In genomic region chr17:28312232-28313211, GRCm38 (mm10) we compare ENCODE assay signal across 8 mouse cellular contexts. TPM values are rescaled to one million over a fixed set of nuclear protein-coding genes. Genes with fewer than 3 reads are reported as not detected.
DNase-seq lines count a peak whose midpoint lies in the region; ATAC-seq and TF ChIP-seq lines count a peak whose summit lies in the region.

No protein-coding gene starts in this region.

- WGBS in intestine, embryonic 15.5 days: 21% methylated on average over 17 of the region's 17 CpGs

- H3K4me2 ChIP-seq in intestine, embryonic 15.5 days (replicated peaks): peak overlapping the region; percentile 53

- peak; percentile 18 for TF ChIP-seq RAD21 in MEL (IDR thresholded peaks at IDR 0.05; ENCODE audit: low read depth, low read length)

- H3K79me2 ChIP-seq in MEL (ENCODE audit: control insufficient read depth, insufficient read depth, low read length, poor library complexity): peaks cover 17% of the 10 kb centered on the region

- peak; percentile 23 to 57; a peak in 2 of 4 replicates for TF ChIP-seq POLR2A in MEL (IDR thresholded peaks at IDR 0.05; ENCODE audit: control insufficient read depth in 1 of 2, insufficient read depth in 1 of 2, low read depth in 1 of 2, low read length in 2 of 2, poor library complexity in 1 of 2)

- H3K4me1 ChIP-seq in MEL (ENCODE audit: control insufficient read depth in 1 of 2, insufficient read depth in 2 of 2, low read length in 2 of 2): peaks cover 7 to 24% of the 10 kb centered on the region in 2 experiments
- peaks cover 59% of the 10 kb centered on the region for H3K4me1 ChIP-seq in erythroblast, embryonic 14.5 days (ENCODE audit: control insufficient read depth)
- peaks cover 13% of the 10 kb centered on the region for H3K4me1 ChIP-seq in intestine, embryonic 15.5 days (replicated peaks)

- no peaks in the 10 kb centered on the region for H3K27me3 ChIP-seq in MEL (ENCODE audit: control insufficient read depth in 1 of 2, insufficient read depth in 2 of 2, low read length in 2 of 2)
- H3K27me3 ChIP-seq in erythroblast, embryonic 14.5 days (ENCODE audit: control insufficient read depth): no peaks in the 10 kb centered on the region
- no peaks in the 10 kb centered on the region for H3K27me3 ChIP-seq in intestine, embryonic 15.5 days (replicated peaks)

- ATAC-seq in intestine, embryonic 15.5 days: peak; percentile 18

- peak; percentile 82 to 84 for TF ChIP-seq EP300 in MEL (IDR thresholded peaks at IDR 0.05; ENCODE audit: low read depth in 1 of 2, low read length in 2 of 2)

- no peaks in the 10 kb centered on the region for H3K9me3 ChIP-seq in MEL (replicated peaks; ENCODE audit: insufficient read depth, low read length)
- no peaks in the 10 kb centered on the region; the same call in 1 of the 2 replicates for H3K9me3 ChIP-seq in erythroblast, embryonic 14.5 days (ENCODE audit: control insufficient read depth, low read length)
- no peaks in the 10 kb centered on the region for H3K9me3 ChIP-seq in intestine, embryonic 15.5 days

- intact Hi-C loops in gastrocnemius, postnatal 14 days (cut with DNase I; ENCODE audit: low total_unique reads): no loop called here

- peak overlapping the region; percentile 76 for H3K9ac ChIP-seq in MEL (ENCODE audit: control insufficient read depth, low read depth, low read length, poor library complexity, severe bottlenecking)
- no peak overlapping the region for H3K9ac ChIP-seq in intestine, embryonic 15.5 days

- DNase-seq in CD4-positive, CD25-positive, alpha-beta regulatory T cell, adult 2 months (ENCODE audit: low read depth, low spot score): peak; percentile 65
- peak; percentile 90 for DNase-seq in MEL (ENCODE audit: low read depth, low spot score)
- peak; percentile 65 for DNase-seq in lung, postnatal 10 days
- DNase-seq in spleen, postnatal 36 days (ENCODE audit: low spot score in 2 of 2): peak; percentile 50 to 64
- no peak for DNase-seq in gastrocnemius, postnatal 14 days
- no peak for DNase-seq in c-Kit-positive CD71-positive TER-119-positive erythroid progenitor cells, embryonic 14.5 days (ENCODE audit: low spot score)

- peak overlapping the region; percentile 49 to 58 for H3K4me3 ChIP-seq in MEL (ENCODE audit: control insufficient read depth in 1 of 2, insufficient read depth in 1 of 2, low read depth in 2 of 2, low read length in 2 of 2)
- H3K4me3 ChIP-seq in erythroblast, embryonic 14.5 days (replicated peaks): peak overlapping the region; percentile 90
- peak overlapping the region; percentile 91 for H3K4me3 ChIP-seq in intestine, embryonic 15.5 days (replicated peaks)

- H3K36me3 ChIP-seq in MEL (ENCODE audit: control insufficient read depth in 1 of 2, insufficient read depth in 2 of 2, low read length in 2 of 2): peaks cover 0 to 18% of the 10 kb centered on the region in 2 experiments; a peak in 2 of 4 replicates
- H3K36me3 ChIP-seq in erythroblast, embryonic 14.5 days (ENCODE audit: control insufficient read depth): peaks cover 25% of the 10 kb centered on the region
- H3K36me3 ChIP-seq in intestine, embryonic 15.5 days: peaks cover 7% of the 10 kb centered on the region

- peak overlapping the region; percentile 93 for H3K27ac ChIP-seq in MEL (ENCODE audit: control insufficient read depth, low read depth, low read length)
- H3K27ac ChIP-seq in intestine, embryonic 15.5 days: peak overlapping the region; percentile 54

- peak; percentile 14 to 60 (median 51); a peak in 4 of 6 replicates for TF ChIP-seq CTCF in MEL (IDR thresholded peaks at IDR 0.05 in 2 of 3, conservative IDR thresholded peaks at IDR 0.05 in 1 of 3; ENCODE audit: control insufficient read depth in 1 of 3, insufficient read depth in 1 of 3, low read depth in 2 of 3, low read length in 3 of 3, poor library complexity in 1 of 3, severe bottlenecking in 1 of 3)

TF ChIP-seq in MEL, 35 proteins besides CTCF, POLR2A, EP300 and RAD21 (continues in another document):
- no peak for TF ChIP-seq UBTF (IDR thresholded peaks at IDR 0.05; ENCODE audit: borderline replicate concordance, insufficient read depth, low read depth, low read length)
- no peak; the same call in 1 of the 2 replicates for TF ChIP-seq CHD1 (IDR thresholded peaks at IDR 0.05; ENCODE audit: low read depth, low read length)
- TF ChIP-seq ZNF384 (IDR thresholded peaks at IDR 0.05; ENCODE audit: low read depth, low read length): peak; percentile 94
- TF ChIP-seq TCF12 (IDR thresholded peaks at IDR 0.05; ENCODE audit: low read depth, low read length): peak; percentile 36; the same call in 1 of the 2 replicates
- TF ChIP-seq ZKSCAN1 (IDR thresholded peaks at IDR 0.05; ENCODE audit: low read depth, low read length): no peak
- peak; percentile 36; the same call in 1 of the 2 replicates for TF ChIP-seq ZMIZ1 (IDR thresholded peaks at IDR 0.05; ENCODE audit: low read depth, low read length)
- no peak for TF ChIP-seq TAL1 (IDR thresholded peaks at IDR 0.05; ENCODE audit: low read length)
- no peak for TF ChIP-seq JUND (IDR thresholded peaks at IDR 0.05; ENCODE audit: low read depth, low read length)
- no peak for TF ChIP-seq KAT2A (conservative IDR thresholded peaks at IDR 0.05; ENCODE audit: low read depth, low read length)
- TF ChIP-seq MXI1 (IDR thresholded peaks at IDR 0.05; ENCODE audit: low read depth, low read length): peak; percentile 49; the same call in 1 of the 2 replicates
- no peak; the same call in 1 of the 2 replicates for TF ChIP-seq MYC (IDR thresholded peaks at IDR 0.05; ENCODE audit: low read depth, low read length)
- TF ChIP-seq CHD2 (IDR thresholded peaks at IDR 0.05; ENCODE audit: low read length): no peak
- TF ChIP-seq NELFE (IDR thresholded peaks at IDR 0.05; ENCODE audit: low read depth, low read length): peak; percentile 42; the same call in 1 of the 2 replicates
- TF ChIP-seq E2F4 (IDR thresholded peaks at IDR 0.05; ENCODE audit: borderline replicate concordance, low read depth, low read length): no peak
- TF ChIP-seq GABPA (IDR thresholded peaks at IDR 0.05; ENCODE audit: low read depth, low read length): peak; percentile 51; the same call in 1 of the 2 replicates
- no peak for TF ChIP-seq USF2 (IDR thresholded peaks at IDR 0.05; ENCODE audit: borderline replicate concordance in 1 of 2, insufficient read depth in 1 of 2, low read depth in 1 of 2, low read length in 2 of 2)
- TF ChIP-seq ETS1 (IDR thresholded peaks at IDR 0.05; ENCODE audit: low read depth, low read length): peak; percentile 71; the same call in 1 of the 2 replicates
- TF ChIP-seq GATA1 (IDR thresholded peaks at IDR 0.05; ENCODE audit: low read depth, low read length): peak; percentile 85
- TF ChIP-seq POLR2AphosphoS5 (IDR thresholded peaks at IDR 0.05; ENCODE audit: borderline replicate concordance, low read depth, low read length): no peak
- no peak for TF ChIP-seq USF1 (IDR thresholded peaks at IDR 0.05; ENCODE audit: low read depth, low read length)
- TF ChIP-seq MYB (IDR thresholded peaks at IDR 0.05; ENCODE audit: low read depth, low read length): peak; percentile 67
- TF ChIP-seq MAFK (IDR thresholded peaks at IDR 0.05; ENCODE audit: borderline replicate concordance, low read depth, low read length): peak; percentile 17; the same call in 1 of the 2 replicates
- TF ChIP-seq BHLHE40 (IDR thresholded peaks at IDR 0.05; ENCODE audit: borderline replicate concordance, low read depth, low read length): no peak
- no peak for TF ChIP-seq ELF1 (IDR thresholded peaks at IDR 0.05; ENCODE audit: low read depth, low read length)
- TF ChIP-seq HCFC1 (IDR thresholded peaks at IDR 0.05; ENCODE audit: low read depth, low read length): peak; percentile 50
- TF ChIP-seq POLR2AphosphoS2 (IDR thresholded peaks at IDR 0.05; ENCODE audit: low read length): peak; percentile 40; the same call in 1 of the 2 replicates
- no peak; the same call in 1 of the 2 replicates for TF ChIP-seq MAX (IDR thresholded peaks at IDR 0.05; ENCODE audit: low read length)
- TF ChIP-seq TBP (IDR thresholded peaks at IDR 0.05; ENCODE audit: low read depth, low read length): no peak
- TF ChIP-seq SIN3A (IDR thresholded peaks at IDR 0.05; ENCODE audit: low read length): no peak; the same call in 1 of the 2 replicates
- no peak for TF ChIP-seq MEF2A (IDR thresholded peaks at IDR 0.05; ENCODE audit: extremely low read depth, insufficient replicate concordance, low read depth, low read length, poor library complexity, severe bottlenecking)

RNA-seq across cellular contexts. Expression of gene Fance, which starts 0.8 kb away (rescaled TPM):
- total RNA-seq in MEL (2012; rRNA removed): 46.0 and 51.2 TPM in 2 replicates
- polyA plus RNA-seq in MEL (2012; ENCODE audit: insufficient read depth in 1 of 2, insufficient read length in 2 of 2, low read depth in 1 of 2, low replicate concordance in 2 of 2, missing spikeins in 1 of 2): 100 to 1,000 TPM; 105 to 382 TPM
- 1.7 and 3.6 TPM in 2 replicates for polyA plus RNA-seq in erythroblast, embryonic 14.5 days (2012)
- 22.7 and 29.8 TPM in 2 replicates for polyA plus RNA-seq in intestine, embryonic 15.5 days (2015; fragmentation: Nextera tagmentation; extraction: Ambion mirVana)
- 10 to 100 TPM; 10.2 to 10.4 TPM for total RNA-seq in gastrocnemius, postnatal 14 days (2021)

RNA-seq across cellular contexts. Expression of gene Rpl10a, which starts 15.7 kb away (rescaled TPM):
- 2,803 and 2,872 TPM in 2 replicates for total RNA-seq in MEL (2012; rRNA removed)
- polyA plus RNA-seq in MEL (2012; ENCODE audit: insufficient read depth in 1 of 2, insufficient read length in 2 of 2, low read depth in 1 of 2, low replicate concordance in 2 of 2, missing spikeins in 1 of 2): 1,000 to 10,000 TPM in 1 of 2 experiments, not detected in 1; 2,044 TPM
- polyA plus RNA-seq in erythroblast, embryonic 14.5 days (2012): 529 and 604 TPM in 2 replicates
- 639 and 690 TPM in 2 replicates for polyA plus RNA-seq in intestine, embryonic 15.5 days (2015; fragmentation: Nextera tagmentation; extraction: Ambion mirVana)
- 100 to 1,000 TPM; 541 to 620 TPM for total RNA-seq in gastrocnemius, postnatal 14 days (2021)

RNA-seq across cellular contexts. Expression of gene Tead3, which starts 38.1 kb away (rescaled TPM):
- total RNA-seq in MEL (2012; rRNA removed): 0.46 and 0.73 TPM in 2 replicates
- 1 to 10 TPM in 1 of 2 experiments, not detected in 1; 4.1 TPM for polyA plus RNA-seq in MEL (2012; ENCODE audit: insufficient read depth in 1 of 2, insufficient read length in 2 of 2, low read depth in 1 of 2, low replicate concordance in 2 of 2, missing spikeins in 1 of 2)
- polyA plus RNA-seq in erythroblast, embryonic 14.5 days (2012): 0.22 and 0.26 TPM in 2 replicates
- polyA plus RNA-seq in intestine, embryonic 15.5 days (2015; fragmentation: Nextera tagmentation; extraction: Ambion mirVana): 8.9 and 10.0 TPM in 2 replicates
- total RNA-seq in gastrocnemius, postnatal 14 days (2021): 10 to 100 TPM in 1 of 2 experiments, 1 to 10 TPM in 1; 9.3 to 11.5 TPM

RNA-seq across cellular contexts. Expression of gene Tulp1, which starts 52.5 kb away (rescaled TPM):
- 0.23 and 0.49 TPM in 2 replicates for total RNA-seq in MEL (2012; rRNA removed)
- 1 to 10 TPM in 1 of 2 experiments, not detected in 1; 2.4 TPM for polyA plus RNA-seq in MEL (2012; ENCODE audit: insufficient read depth in 1 of 2, insufficient read length in 2 of 2, low read depth in 1 of 2, low replicate concordance in 2 of 2, missing spikeins in 1 of 2)
- 0.19 and 0.26 TPM in 2 replicates for polyA plus RNA-seq in erythroblast, embryonic 14.5 days (2012)
- polyA plus RNA-seq in intestine, embryonic 15.5 days (2015; fragmentation: Nextera tagmentation; extraction: Ambion mirVana): 3.6 and 4.1 TPM in 2 replicates
- not detected for total RNA-seq in gastrocnemius, postnatal 14 days (2021)

Comparison
In these comparisons a context has a peak if more than half of its experiments do, and no peak if none do; other contexts are left out.
1. DNase-seq: peak in CD4-positive, CD25-positive, alpha-beta regulatory T cell, adult 2 months (single experiment), MEL (single experiment), lung, postnatal 10 days (single experiment) and spleen, postnatal 36 days (2 of 2); none in gastrocnemius, postnatal 14 days (single experiment) and c-Kit-positive CD71-positive TER-119-positive erythroid progenitor cells, embryonic 14.5 days (single experiment).
2. Peak in every context shown above with its lines, with median percentiles within 50 percentile points of each other: H3K4me3 ChIP-seq.